Mouse (Mus musculus): ENCODE data around the gene Olfr887.

Gene Olfr887

GRCm38 (mm10) chr9:38083772-38084171, at the start of gene Olfr887:
TSS of gene Olfr887 (plus strand) at chr9:38084072.
- no peak for DNase-seq (ENCODE audit: low read depth, low spot score)

GRCm38 (mm10) chr9:38046255-38046654, 37.6 kb upstream of the Olfr887 start, which contains the start of gene Olfr884:
TSS of gene Olfr884 (plus strand) at chr9:38046555.
- DNase-seq (ENCODE audit: low read depth, low spot score), result no peak

DNA sequence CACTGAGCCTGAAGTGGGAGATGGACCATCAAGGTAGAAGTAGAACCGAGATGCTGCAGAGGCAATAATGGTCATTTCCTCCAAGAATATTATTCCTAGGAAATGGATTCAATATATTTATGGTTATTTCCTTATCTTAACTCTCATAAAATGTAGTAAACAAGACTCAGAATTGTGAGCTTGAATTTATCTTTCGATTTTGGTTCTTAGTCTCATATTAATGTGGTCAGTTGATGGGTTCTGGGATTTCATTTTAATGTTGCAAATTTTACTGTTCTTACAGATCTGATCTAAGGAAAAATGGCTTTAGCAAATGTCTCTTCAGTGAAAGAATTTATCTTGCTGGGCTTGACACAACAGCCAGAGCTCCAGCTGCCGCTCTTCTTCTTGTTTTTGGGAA, 22.9 kb upstream of the Olfr887 start, which contains the start of gene Olfr885:
Gene Olfr885, plus strand, starts transcription at position 301 of the 400 bp plus-strand sequence.
- no peak for DNase-seq (ENCODE audit: low read depth, low spot score)

DNA sequence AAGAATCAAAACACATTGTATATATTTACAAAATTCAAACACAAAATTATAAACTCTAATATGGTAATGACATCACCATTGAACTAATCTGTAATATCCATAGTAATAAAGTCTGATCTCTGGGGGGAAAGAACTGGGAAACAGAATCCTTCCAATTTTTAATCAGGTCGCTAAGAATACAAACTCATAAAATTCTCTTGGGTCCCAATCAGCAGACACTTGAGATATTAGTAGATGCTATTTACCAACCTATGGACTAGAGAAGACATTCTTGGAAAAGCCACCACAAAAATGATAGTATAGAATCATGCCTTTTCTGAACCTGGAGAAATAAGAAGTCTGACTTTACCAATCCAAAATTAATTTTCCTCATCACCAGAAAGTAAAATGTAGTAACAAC, 24.0 kb downstream of the Olfr887 start, which contains the start of gene Olfr888:
Gene Olfr888, plus strand, starts transcription at position 301 of the 400 bp plus-strand sequence.
- no peak for DNase-seq (ENCODE audit: low read depth, low spot score)

GRCm38 (mm10) chr9:38114898-38115297, 31.0 kb downstream of the Olfr887 start, which contains the start of gene Olfr889:
TSS of gene Olfr889 (plus strand) at chr9:38115198.
- no peak for DNase-seq (ENCODE audit: low read depth, low spot score)
